Mouse (Mus musculus): Measurements from ENCODE around the gene Mlph.

DNA sequence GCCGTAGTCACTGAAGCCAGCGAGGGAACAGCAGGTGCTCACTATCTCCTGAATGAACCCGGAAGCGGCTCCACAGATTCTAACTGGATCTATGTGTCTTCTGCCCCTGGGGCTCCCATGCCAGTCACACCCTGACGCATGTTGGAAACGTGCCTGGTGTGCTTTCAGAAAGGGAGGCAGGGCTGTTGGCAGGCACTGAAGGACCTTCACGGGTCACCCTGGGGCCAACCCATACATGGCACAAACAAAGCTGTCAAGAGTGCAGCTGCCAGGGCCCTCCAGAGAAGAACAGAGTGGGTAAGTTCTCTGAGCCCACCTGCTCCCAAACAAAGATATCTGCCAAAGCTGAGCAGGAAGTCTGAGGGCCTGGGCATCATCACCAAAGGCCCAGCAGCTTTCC is 52.7 kb downstream of the Mlph start:
- TF ChIP-seq CTCF (IDR thresholded peaks at IDR 0.05 in 2 of 3, conservative IDR thresholded peaks at IDR 0.05 in 1 of 3; ENCODE audit: control insufficient read depth in 1 of 3, insufficient read depth in 1 of 3, low read depth in 2 of 3, low read length in 3 of 3, poor library complexity in 1 of 3, severe bottlenecking in 1 of 3) (no peak), USF2 (IDR thresholded peaks at IDR 0.05; ENCODE audit: borderline replicate concordance in 1 of 2, insufficient read depth in 1 of 2, low read depth in 1 of 2, low read length in 2 of 2) (no peak), KAT2A (conservative IDR thresholded peaks at IDR 0.05; ENCODE audit: low read depth, low read length) (no peak), POLR2A (IDR thresholded peaks at IDR 0.05; ENCODE audit: control insufficient read depth in 1 of 2, insufficient read depth in 1 of 2, low read depth in 1 of 2, low read length in 2 of 2, poor library complexity in 1 of 2) (no peak)

All from MEL (cell line).